Mouse (Mus musculus) liver, postnatal 0 days (tissue): ENCODE measurements around the gene Tmem44.

Experiments used
- CTCF ChIP-seq: sonication (generic); IDR thresholded peaks from 2 replicates; pipeline ENCODE4 v1.5.1; 2016; ENCODE audit warnings: antibody characterized with exemption, low read depth
- EP300 ChIP-seq: IDR thresholded peaks from 2 replicates; pipeline ENCODE4 v1.6.1; 2016; ENCODE audit warnings: antibody characterized with exemption, low read depth, mild to moderate bottlenecking

- TF ChIP-seq CTCF: peak; percentile 92
- TF ChIP-seq EP300: no peak
These were observed 46.5 kb upstream of the Tmem44 start for GRCm38 (mm10) chr16:30596959-30597681.
